Mouse (Mus musculus): ENCODE measurements at regions not wholly inside any gene's neighbourhood (a gene's known extent, or its start where the extent isn't known, plus 50 kb on each side); places are given as distances from the start of the nearest gene placed in this dataset.

- peaks cover 39% of the 10 kb centered on the region for H3K4me1 ChIP-seq (replicated peaks; ENCODE audit: control insufficient read depth, insufficient read depth, low read length)
- H3K27ac ChIP-seq (ENCODE audit: low read depth) = peak overlapping the region; percentile 87
- DNase-seq (ENCODE audit: low spot score) (no peak), ATAC-seq (replicated peaks; ENCODE audit: low FRiP score, low TSS enrichment, low read depth) (peak; percentile 59)
- peak overlapping the region; percentile 38 for H3K4me2 ChIP-seq (ENCODE audit: low read length)
- H3K27me3 ChIP-seq (replicated peaks; ENCODE audit: control insufficient read depth, insufficient read depth, low read length) = no peaks in the 10 kb centered on the region
- H3K4me3 ChIP-seq (ENCODE audit: low read depth, low read length) = no peak overlapping the region
- H3K36me3 ChIP-seq (ENCODE audit: control insufficient read depth, insufficient read depth, low read length) = no peaks in the 10 kb centered on the region
- no peaks in the 10 kb centered on the region for H3K9me3 ChIP-seq (ENCODE audit: control insufficient read depth, low read length)
- peak overlapping the region; percentile 25 for H3K9ac ChIP-seq (ENCODE audit: low read length)
- 2% methylated on average over 8 of the region's 8 CpGs for WGBS
Observed at GRCm38 (mm10) chr8:126839039-126839711, 106.5 kb downstream of the Tomm20 start.

- Histone ChIP-seq H3K27me3 (replicated peaks; ENCODE audit: control insufficient read depth, insufficient read depth, low read length) (no peaks in the 10 kb centered on the region), H3K9me3 (ENCODE audit: control insufficient read depth, low read length) (no peaks in the 10 kb centered on the region), H3K4me3 (ENCODE audit: low read depth, low read length) (no peak overlapping the region), H3K27ac (ENCODE audit: low read depth) (peak overlapping the region; percentile 87), H3K4me1 (replicated peaks; ENCODE audit: control insufficient read depth, insufficient read depth, low read length) (peaks cover 48% of the 10 kb centered on the region), H3K4me2 (ENCODE audit: low read length) (no peak overlapping the region), H3K9ac (ENCODE audit: low read length) (no peak overlapping the region), H3K36me3 (ENCODE audit: control insufficient read depth, insufficient read depth, low read length) (no peaks in the 10 kb centered on the region)
- ATAC-seq (replicated peaks; ENCODE audit: low FRiP score, low TSS enrichment, low read depth) = no peak
- 75% methylated on average over 7 of the region's 7 CpGs for WGBS
- no peak for DNase-seq (ENCODE audit: low spot score)
Observed at GRCm38 (mm10) chr8:126838228-126838627, 107.4 kb downstream of the Tomm20 start.

GRCm38 (mm10) chr8:126837318-126838025 lies 108.2 kb downstream of the Tomm20 start:
- H3K36me3 ChIP-seq (ENCODE audit: control insufficient read depth, insufficient read depth, low read length) = no peaks in the 10 kb centered on the region
- H3K9me3 ChIP-seq (ENCODE audit: control insufficient read depth, low read length) = no peaks in the 10 kb centered on the region
- H3K27ac ChIP-seq (ENCODE audit: low read depth) = peak overlapping the region; percentile 87
- H3K27me3 ChIP-seq (replicated peaks; ENCODE audit: control insufficient read depth, insufficient read depth, low read length) = no peaks in the 10 kb centered on the region
- H3K4me2 ChIP-seq (ENCODE audit: low read length) = no peak overlapping the region
- 72% methylated on average over 9 of the region's 9 CpGs for WGBS
- no peak for DNase-seq (ENCODE audit: low spot score)
- ATAC-seq (replicated peaks; ENCODE audit: low FRiP score, low TSS enrichment, low read depth) = no peak
- H3K9ac ChIP-seq (ENCODE audit: low read length) = no peak overlapping the region
- H3K4me1 ChIP-seq (replicated peaks; ENCODE audit: control insufficient read depth, insufficient read depth, low read length) = peaks cover 55% of the 10 kb centered on the region
- no peak overlapping the region for H3K4me3 ChIP-seq (ENCODE audit: low read depth, low read length)

DNA sequence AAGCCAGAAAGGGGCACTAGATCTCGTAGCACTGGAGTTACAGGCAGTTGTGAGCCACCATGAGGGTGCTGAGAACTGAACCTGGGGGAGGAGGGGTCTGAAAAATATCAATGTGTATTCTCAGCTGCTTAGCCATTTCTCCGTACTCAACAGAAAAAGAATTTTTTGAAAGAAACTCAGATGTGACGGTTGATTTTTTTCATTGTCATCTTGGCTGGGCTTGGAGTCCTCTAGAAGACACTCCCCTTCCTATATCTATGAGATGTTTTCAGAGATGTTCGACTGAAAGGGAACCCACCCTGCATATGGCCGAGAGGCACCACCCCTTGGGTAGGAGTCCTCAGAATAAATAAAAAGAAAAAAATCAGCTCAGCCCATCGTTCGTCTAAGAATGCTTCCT lies 110.1 kb downstream of the Tomm20 start:
- WGBS = 69% methylated on average over 7 of the region's 7 CpGs
- no peaks in the 10 kb centered on the region for H3K36me3 ChIP-seq (ENCODE audit: control insufficient read depth, insufficient read depth, low read length)
- no peak overlapping the region for H3K4me2 ChIP-seq (ENCODE audit: low read length)
- no peak overlapping the region for H3K4me3 ChIP-seq (ENCODE audit: low read depth, low read length)
- DNase-seq (ENCODE audit: low spot score) (no peak), ATAC-seq (replicated peaks; ENCODE audit: low FRiP score, low TSS enrichment, low read depth) (no peak)
- no peaks in the 10 kb centered on the region for H3K9me3 ChIP-seq (ENCODE audit: control insufficient read depth, low read length)
- peaks cover 69% of the 10 kb centered on the region for H3K4me1 ChIP-seq (replicated peaks; ENCODE audit: control insufficient read depth, insufficient read depth, low read length)
- H3K9ac ChIP-seq (ENCODE audit: low read length) = no peak overlapping the region
- no peak overlapping the region for H3K27ac ChIP-seq (ENCODE audit: low read depth)
- H3K27me3 ChIP-seq (replicated peaks; ENCODE audit: control insufficient read depth, insufficient read depth, low read length) = no peaks in the 10 kb centered on the region

DNA sequence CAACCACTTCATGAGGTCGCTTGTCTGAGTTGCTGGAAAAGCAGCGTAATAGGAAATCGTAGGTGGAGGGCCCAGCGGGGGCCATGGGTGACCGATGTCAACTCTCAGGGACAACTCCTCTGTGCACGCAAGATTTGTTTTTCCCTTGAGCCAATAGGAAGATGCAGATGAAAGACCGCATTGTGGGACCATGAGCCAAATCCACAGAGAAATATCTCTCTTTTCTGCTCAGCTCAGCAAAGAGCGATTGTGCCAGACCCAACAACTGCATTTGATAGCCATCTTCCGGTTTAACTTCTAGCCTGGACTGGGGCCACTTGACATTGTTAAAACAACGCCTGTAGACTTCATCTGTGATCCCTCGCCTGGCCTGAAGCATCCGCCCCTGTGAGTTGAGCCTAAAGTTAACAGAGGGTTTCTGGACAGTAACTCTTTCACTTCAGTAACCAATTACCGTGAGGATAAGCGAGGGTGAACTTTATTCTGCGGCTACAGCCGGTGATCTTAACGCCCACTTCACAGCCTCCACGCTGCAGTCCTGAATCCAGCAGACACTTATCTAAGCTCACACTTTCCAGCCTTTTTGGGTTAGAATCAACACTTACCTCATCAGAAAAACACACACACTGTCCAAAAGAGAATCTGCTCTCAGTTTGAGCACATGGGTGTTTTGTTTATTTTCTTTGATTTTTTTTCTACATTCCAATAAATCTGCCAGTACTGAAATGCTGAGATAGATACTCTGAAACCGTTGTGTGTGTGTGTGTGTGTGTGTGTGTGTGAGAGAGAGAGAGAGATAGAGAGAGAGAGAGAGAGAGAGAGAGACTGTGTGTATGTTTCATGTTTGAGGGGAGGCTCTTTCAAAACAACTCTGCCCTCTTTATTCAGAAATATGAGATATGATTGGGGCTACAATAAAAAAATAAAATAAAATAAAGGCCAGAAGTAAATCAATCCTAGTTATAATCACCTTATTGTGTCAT lies 111.9 kb downstream of the Tomm20 start:
- DNase-seq (ENCODE audit: low spot score) (no peak), ATAC-seq (replicated peaks; ENCODE audit: low FRiP score, low TSS enrichment, low read depth) (0 out of 2 replicates have a peak, but pooled peaks have one; percentile 11)
- Histone ChIP-seq H3K36me3 (ENCODE audit: control insufficient read depth, insufficient read depth, low read length) (no peaks in the 10 kb centered on the region), H3K4me1 (replicated peaks; ENCODE audit: control insufficient read depth, insufficient read depth, low read length) (peaks cover 57% of the 10 kb centered on the region), H3K4me3 (ENCODE audit: low read depth, low read length) (no peak overlapping the region), H3K27me3 (replicated peaks; ENCODE audit: control insufficient read depth, insufficient read depth, low read length) (no peaks in the 10 kb centered on the region), H3K9ac (ENCODE audit: low read length) (no peak overlapping the region), H3K4me2 (ENCODE audit: low read length) (peak overlapping the region; percentile 1; the same call in 1 of the 2 replicates), H3K9me3 (ENCODE audit: control insufficient read depth, low read length) (no peaks in the 10 kb centered on the region), H3K27ac (ENCODE audit: low read depth) (peak overlapping the region; percentile 64)
- 13% methylated on average over 19 of the region's 19 CpGs for WGBS

DNA sequence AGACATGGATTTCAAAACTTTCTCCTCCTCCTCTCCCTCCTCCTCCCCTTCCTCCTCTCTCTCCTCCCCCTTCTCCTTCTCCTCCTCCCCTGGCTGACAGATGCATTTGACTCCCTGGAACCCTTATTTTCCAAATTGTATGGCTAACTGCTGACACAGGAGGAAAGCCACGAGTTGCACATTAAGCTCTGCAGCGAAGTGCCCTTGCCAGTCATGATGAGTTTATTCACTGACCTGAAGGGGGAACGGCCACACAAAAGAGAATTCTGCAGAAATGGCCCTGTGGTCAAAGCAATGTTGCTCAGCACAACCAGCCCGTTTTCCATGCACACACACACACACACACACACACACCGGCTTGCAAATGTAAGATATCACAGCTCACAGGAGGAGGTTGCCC lies 112.6 kb downstream of the Tomm20 start:
- Histone ChIP-seq H3K27ac (ENCODE audit: low read depth) (peak overlapping the region; percentile 64), H3K9ac (ENCODE audit: low read length) (no peak overlapping the region), H3K4me3 (ENCODE audit: low read depth, low read length) (no peak overlapping the region), H3K4me2 (ENCODE audit: low read length) (no peak overlapping the region; the same call in 1 of the 2 replicates), H3K9me3 (ENCODE audit: control insufficient read depth, low read length) (no peaks in the 10 kb centered on the region), H3K36me3 (ENCODE audit: control insufficient read depth, insufficient read depth, low read length) (no peaks in the 10 kb centered on the region), H3K4me1 (replicated peaks; ENCODE audit: control insufficient read depth, insufficient read depth, low read length) (peaks cover 55% of the 10 kb centered on the region), H3K27me3 (replicated peaks; ENCODE audit: control insufficient read depth, insufficient read depth, low read length) (no peaks in the 10 kb centered on the region)
- WGBS = 16% methylated on average over 5 of the region's 5 CpGs
- no peak for DNase-seq (ENCODE audit: low spot score)
- ATAC-seq (replicated peaks; ENCODE audit: low FRiP score, low TSS enrichment, low read depth) = no peak

DNA sequence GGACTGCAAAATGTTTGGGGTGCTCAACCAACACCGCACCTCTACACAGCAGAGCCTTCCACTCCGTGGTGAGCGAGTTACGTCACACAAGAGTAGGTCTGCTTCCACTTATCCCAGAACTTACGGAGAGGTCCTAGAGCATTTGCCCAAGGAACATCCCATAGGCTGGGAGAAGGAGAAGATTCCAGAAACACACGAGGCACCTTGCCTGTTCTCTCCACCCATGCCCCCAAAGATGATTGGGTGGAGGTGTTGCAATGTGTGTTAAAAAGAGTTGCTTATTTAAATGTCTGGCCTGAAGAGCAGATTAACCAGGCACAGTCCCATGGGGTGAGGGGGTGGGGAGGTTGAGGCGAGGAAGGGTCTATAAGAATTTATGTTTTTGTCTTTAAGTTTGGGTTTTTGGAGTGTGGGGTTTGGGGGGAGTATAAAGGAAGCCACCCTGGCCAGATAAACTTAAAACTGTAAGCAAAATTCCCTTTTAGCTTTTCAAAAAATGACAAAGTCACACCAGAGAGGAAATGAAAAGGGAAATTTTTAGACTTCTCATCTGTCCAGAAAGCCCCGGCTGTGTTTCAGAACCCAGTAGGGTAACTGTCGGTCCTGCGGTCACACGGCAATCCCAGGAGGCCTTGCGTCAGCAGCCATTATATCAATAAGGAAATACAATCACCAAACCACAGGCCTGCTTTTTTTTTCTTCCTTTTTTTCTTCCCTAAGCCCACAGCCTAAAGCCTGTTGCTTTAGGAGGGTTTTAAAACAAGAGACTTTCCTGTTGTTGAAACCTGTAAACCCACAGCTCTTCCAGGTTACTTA lies 113.3 kb downstream of the Tomm20 start:
- H3K4me2 ChIP-seq (ENCODE audit: low read length) = no peak overlapping the region
- peaks cover 55% of the 10 kb centered on the region for H3K4me1 ChIP-seq (replicated peaks; ENCODE audit: control insufficient read depth, insufficient read depth, low read length)
- H3K4me3 ChIP-seq (ENCODE audit: low read depth, low read length) = no peak overlapping the region
- ATAC-seq (replicated peaks; ENCODE audit: low FRiP score, low TSS enrichment, low read depth) (no peak), DNase-seq (ENCODE audit: low spot score) (no peak)
- no peaks in the 10 kb centered on the region for H3K36me3 ChIP-seq (ENCODE audit: control insufficient read depth, insufficient read depth, low read length)
- H3K9me3 ChIP-seq (ENCODE audit: control insufficient read depth, low read length) = no peaks in the 10 kb centered on the region
- H3K27ac ChIP-seq (ENCODE audit: low read depth) = peak overlapping the region; percentile 64
- 75% methylated on average over 12 of the region's 12 CpGs for WGBS
- H3K9ac ChIP-seq (ENCODE audit: low read length) = no peak overlapping the region
- no peaks in the 10 kb centered on the region for H3K27me3 ChIP-seq (replicated peaks; ENCODE audit: control insufficient read depth, insufficient read depth, low read length)

All from intestine, embryonic 14.5 days (tissue).